Mouse (Mus musculus): ENCODE results near the gene Pet100.

DNA sequence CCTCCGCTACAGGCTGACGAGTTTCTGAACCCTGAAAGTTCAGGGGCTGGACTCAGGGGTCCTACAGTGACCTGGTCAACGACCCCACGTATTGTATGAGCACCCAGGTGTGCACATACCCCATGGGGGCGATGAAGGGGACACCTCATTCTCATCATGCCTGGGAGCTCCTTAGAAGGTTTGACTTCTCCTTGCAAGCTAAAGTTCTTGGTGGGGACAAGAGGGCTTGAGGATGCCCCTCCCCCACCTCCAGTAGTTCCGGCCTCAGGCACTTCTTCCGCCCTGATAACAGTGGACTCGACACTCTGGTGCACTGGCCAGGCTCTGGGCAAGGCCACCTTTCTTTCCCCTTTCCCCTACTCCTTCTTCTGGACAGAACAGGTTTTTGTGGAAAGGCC lies 10.1 kb downstream of the Pet100 start:
- TF ChIP-seq TAL1 (IDR thresholded peaks at IDR 0.05; ENCODE audit: low read length) (no peak), GATA1 (IDR thresholded peaks at IDR 0.05; ENCODE audit: low read length) (no peak)
